Mouse (Mus musculus) left cerebral cortex, adult 18-20 months (tissue): Measurements from ENCODE around the gene Rpia. TPM values are rescaled to one million over a fixed set of nuclear protein-coding genes. Genes with fewer than 3 reads are reported as not detected.

Experiments
- DNase-seq, 2 experiments: peaks; one replicate each; pipeline ENCODE4 v3.0.0; 2021 to 2022; ENCODE audit warnings: low spot score in 2 of 2, mixed read lengths in 1 of 2
- total RNA-seq, 2 experiments: library from RNA; stranded (reverse); gene quantifications; 2 replicates each; pipeline ENCODE4 v1.2.3; 2021

Gene Rpia
- total RNA-seq, 2 experiments from 2014 or later, result 11.9 to 16.2 TPM

GRCm38 (mm10) chr6:70805820-70806513 lies 13.9 kb upstream of the Rpia start:
- DNase-seq, result peak; percentile 67 to 68

GRCm38 (mm10) chr6:70805267-70805666 lies 13.2 kb upstream of the Rpia start:
- DNase-seq, result peak; percentile 65 to 76

- DNase-seq, result no peak
Observed at GRCm38 (mm10) chr6:70804632-70805031, 12.6 kb upstream of the Rpia start.

DNA sequence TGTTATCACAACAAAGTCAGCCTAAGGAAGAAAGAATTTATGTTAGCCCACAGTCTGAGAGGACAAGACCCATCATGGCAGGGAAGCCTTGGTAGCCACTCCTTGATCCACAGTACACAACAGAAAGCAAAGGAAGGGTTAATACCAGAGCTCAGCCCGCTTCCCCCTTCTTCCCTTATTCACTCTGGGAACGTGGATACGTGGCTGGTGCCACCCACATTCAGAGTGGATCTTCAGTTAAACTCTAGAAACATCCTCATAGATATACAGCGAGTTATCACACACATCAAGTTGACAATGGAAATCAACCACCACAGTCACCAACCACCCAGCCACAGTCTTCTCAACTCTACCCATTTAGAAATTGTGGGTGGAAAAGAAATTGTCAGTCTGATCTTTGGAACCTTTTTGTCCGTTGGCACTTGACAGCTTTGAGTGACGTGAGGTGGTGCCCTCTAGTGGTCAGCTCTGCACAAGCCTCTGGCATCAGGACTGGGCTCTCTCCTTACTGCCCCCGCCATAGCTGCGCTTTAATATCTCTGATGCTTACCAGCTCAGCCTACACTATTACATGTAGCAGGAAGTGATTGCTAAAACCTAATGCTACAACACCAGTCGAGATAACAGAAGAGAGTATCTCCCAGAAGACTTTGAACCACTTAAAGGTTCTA lies 5.7 kb upstream of the Rpia start:
- peak in 1 of 2 experiments; percentile 59 for DNase-seq

DNA sequence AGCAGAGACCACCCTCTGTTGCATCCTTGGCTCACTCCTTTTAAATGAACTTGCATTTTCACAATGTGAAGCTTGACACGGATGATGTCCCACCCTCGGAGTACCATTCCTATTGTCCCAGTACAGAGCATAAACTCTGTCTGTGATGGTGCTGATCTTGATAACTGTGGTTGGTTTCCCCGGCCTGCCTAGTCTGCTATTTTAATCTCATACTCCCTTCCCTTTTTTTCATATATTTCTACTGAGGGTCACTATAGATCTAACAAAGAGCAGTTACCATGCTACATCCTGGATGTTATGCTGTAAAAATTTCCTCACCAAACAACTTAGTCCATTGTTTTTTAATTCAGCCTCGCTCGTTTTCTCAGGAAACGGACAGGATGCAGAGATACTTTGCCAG lies 4.9 kb upstream of the Rpia start:
- DNase-seq, result no peak

DNA sequence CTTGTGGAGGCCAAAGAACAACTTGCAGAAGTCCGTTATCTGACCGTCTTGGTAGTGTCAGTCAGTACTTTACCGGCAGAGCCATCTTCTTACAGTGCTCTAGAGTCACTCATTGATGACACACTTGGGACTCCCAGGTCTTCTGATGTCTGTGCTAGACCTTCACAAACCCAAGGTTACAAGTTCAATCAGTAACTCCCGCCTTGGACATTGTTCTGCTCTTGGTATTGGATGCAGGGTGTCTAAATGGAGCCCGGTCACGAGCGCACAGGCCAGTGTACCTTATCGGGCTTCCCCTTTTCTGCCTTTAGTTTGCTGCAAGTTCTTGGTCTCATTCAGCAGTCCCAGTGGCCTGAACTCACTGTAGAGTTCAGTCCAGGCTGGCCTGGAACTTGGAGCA lies 612 bp upstream of the Rpia start:
- DNase-seq, result no peak

DNA sequence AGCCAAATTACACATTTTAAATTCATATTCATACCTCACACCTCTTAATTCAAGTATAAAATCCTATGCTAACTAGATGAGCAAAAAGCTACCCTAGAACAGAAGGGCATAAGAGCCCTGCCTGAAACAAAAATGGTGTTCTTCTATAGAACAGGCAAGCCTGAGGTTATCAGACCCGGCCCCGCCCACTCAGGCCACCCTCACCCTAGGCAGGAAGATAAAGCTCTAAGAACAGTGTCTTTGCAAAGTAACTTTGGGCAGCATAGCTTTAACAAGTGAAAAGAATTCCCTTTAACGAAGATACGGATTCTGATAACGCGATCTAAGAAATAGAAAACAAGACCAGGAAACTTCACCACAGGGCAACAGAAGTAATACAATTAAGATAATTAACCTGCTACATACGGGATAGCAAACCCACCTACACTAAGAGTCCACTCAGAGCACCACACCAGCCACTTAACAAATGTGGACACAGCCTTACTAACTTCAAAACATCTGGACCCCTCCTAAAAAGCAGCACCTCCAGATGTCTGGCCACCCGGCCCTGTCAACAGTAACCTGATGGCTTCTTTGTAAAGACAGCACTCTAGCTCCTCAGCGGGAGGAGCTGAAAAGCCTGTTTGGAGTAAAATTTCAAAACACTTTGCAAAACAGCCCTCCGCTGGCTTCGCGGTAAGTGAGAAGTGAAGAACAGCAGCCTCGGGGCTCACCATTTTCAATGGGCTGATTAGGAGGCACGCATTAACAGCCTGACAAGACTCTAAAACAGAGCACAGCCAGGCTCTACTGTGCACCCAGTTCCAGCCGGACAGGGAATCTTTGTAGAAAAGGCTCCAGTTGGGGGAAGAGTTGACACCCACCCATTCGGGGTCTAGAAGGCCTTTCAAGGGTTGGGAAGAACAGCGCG lies 925 bp downstream of the Rpia start:
- no peak for DNase-seq

DNA sequence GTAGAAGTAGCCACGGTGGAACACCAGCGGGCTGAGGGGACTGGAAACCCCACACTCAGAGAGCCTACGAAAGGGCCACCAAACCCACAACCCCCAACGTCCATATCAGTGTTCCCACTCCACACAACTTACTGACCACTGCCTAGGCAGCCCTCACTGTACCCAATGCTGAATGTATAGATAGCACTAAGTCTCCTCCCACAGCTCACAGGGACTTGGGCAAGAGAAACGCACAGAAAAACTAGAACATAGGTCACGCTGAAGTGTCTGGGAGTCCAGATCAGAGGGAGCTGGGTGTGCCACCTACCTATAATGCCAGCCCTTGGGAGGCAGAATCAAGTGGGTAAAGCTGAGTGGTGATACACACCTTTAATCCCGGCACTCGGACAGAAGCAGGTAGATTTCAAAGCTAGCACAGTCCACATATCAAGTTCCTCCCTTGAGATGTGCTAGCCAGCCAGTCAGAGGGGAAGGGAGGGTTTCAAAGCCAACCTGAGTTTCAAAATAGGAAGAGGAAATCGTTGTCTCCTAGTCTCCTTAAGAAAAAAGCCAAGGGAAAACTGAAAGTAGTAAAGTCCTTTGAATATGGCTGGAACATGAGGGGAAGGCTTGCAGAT lies 1.9 kb downstream of the Rpia start:
- DNase-seq, result no peak

- DNase-seq, result no peak
Observed at GRCm38 (mm10) chr6:70789134-70789533, 2.9 kb downstream of the Rpia start.

- no peak for DNase-seq
Observed at GRCm38 (mm10) chr6:70787524-70787923, 4.5 kb downstream of the Rpia start.

GRCm38 (mm10) chr6:70785852-70786251 lies 6.2 kb downstream of the Rpia start:
- DNase-seq, result no peak

DNA sequence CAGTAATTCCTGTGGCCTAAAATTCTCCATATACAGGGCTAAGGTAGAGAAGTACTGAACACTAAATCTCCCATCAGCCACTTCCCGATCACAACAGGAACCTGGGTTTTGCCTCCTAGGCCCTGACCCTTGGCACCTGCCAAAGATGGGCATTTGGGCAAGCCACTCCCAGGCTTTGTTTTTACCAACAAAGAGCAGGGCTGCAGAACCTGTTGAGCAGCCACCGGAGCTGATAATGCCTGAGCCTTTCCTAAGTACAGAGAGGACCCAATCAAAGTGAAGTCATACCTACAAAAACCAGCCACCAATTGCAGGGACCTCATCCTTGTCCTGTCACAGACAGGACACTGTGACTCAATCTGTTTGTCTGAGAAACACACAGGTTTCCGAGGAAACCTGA lies 7.2 kb downstream of the Rpia start:
- no peak for DNase-seq

DNA sequence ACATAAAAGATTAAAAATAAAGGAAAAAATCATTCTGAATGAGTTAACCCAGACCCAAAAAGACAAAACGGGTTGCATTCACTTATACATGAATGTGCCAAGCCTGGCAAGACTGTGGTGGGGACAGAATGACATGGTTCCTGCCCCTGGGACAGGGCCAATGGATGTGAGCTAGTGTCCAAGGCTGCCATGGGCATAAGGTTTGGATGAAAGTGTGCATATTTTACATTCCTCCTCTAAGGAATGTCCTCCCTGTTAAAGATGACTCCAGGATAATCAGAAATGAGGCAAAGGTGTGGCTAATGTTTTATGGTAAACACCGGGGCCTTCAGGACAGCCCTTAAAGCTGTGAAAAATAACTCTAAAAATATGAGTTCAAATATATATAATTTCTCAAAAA lies 10.7 kb downstream of the Rpia start:
- no peak for DNase-seq

DNA sequence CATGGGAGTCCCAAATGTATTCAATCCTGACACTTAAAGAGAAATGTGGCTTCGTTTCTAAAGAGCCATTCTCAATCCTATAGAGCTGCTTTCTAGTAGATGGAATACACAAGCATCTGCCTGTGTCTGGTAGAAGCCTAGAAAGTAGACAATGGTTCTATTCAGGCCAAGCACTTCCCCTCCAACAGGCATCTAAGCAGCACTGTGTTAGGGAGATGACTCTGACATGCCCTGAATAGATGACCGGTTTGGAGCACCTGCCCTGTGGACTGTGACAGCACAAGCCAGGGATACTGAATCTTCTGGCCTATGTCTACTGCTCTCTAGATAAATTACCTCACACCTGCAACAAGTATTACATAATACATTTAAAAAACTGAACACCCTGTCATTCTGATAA lies 17.7 kb downstream of the Rpia start:
- DNase-seq, result no peak

GRCm38 (mm10) chr6:70773769-70774168 lies 18.3 kb downstream of the Rpia start:
- no peak for DNase-seq

GRCm38 (mm10) chr6:70768769-70769168 lies 23.3 kb downstream of the Rpia start:
- peak; percentile 84 to 85 for DNase-seq

DNA sequence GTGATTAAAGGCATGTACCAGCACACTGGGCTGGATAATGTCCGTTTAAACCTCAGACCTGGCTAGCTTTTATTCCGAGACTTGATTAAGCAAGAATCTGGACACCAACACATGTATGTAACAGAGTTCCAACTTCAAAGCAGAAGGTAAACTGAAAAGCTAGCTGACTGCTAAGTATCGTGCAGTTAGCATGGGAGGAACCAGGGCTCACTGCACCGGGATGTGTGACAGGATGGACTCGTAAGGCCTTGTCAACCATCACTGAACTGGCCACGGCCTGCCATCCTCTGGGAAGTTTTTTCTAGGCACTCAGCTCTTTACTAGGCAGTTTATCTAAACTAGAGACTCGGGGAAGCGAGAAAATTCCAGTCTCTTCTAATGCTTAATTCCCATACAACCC lies 27.0 kb downstream of the Rpia start:
- DNase-seq, result no peak

GRCm38 (mm10) chr6:70764551-70764950 lies 27.5 kb downstream of the Rpia start:
- no peak for DNase-seq

- no peak for DNase-seq
Observed at GRCm38 (mm10) chr6:70763881-70764280, 28.2 kb downstream of the Rpia start.

GRCm38 (mm10) chr6:70762659-70763058 lies 29.4 kb downstream of the Rpia start:
- DNase-seq, result no peak

- DNase-seq, result no peak
Observed at GRCm38 (mm10) chr6:70760951-70761350, 31.1 kb downstream of the Rpia start.
